Mouse (Mus musculus): Measurements from ENCODE around the gene Gm45015.

DNA sequence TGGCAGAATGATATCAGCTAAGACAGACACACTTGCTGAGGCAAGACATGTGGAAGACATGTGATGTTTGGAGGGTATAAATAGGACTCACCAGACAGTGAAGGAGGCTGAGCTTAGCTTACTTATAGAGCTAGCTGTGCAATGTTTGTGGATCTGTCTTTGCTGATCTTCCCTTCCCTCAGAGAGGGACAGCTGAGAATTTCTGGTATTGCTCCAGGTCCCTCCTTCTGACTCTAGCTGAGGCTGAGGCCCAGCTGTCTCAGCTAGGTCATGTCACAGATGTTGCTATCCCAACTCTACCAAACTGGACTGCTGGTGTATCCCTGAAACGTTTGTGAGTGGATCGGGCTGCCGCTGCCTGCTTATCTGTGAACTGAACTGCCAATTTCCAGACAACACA is 15.6 kb downstream of the Gm45015 start:
- no peak for TF ChIP-seq POLR2A (IDR thresholded peaks at IDR 0.05; ENCODE audit: borderline replicate concordance, insufficient read depth, low read length)
- no peak for TF ChIP-seq CTCF (IDR thresholded peaks at IDR 0.05; ENCODE audit: borderline replicate concordance, insufficient read depth, low read depth, low read length)
